Mouse (Mus musculus): Measurements from ENCODE around the gene Itpkb.

DNA sequence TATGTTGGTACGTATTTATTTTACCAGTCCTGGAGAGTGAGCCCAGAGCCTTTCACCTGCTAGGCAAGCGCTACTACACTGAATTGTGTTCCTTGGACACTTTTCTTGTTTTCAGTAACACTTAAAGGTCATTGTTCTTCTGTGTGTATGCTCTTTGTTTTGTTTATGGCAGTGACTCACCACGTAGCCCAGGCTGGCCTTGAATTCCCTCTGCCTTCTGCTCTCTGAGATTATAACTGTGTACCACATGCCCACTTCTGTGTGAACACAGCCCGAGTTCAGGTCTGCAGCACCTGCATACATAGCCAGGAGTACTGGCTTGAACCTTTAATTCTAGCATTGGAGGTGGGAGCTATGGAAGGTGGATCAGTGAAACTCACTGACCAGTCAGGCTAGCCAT lies 6.0 kb upstream of the Itpkb start:
- TF ChIP-seq CTCF (IDR thresholded peaks at IDR 0.05; ENCODE audit: insufficient read depth, low read length) (no peak), POLR2A (IDR thresholded peaks at IDR 0.05; ENCODE audit: borderline replicate concordance, extremely low read depth, low read depth, low read length) (no peak)

Measured in lung, adult 2 months (tissue).